Mouse (Mus musculus) megakaryocyte progenitor cell, adult 5-6 weeks (primary cell): ENCODE data around the gene Rbfox1. TPM values are rescaled to one million over a fixed set of nuclear protein-coding genes. Genes with fewer than 3 reads are reported as not detected.

Experiments
- ATAC-seq: replicated peaks from 2 replicates; pipeline ENCODE4 v1.8.0; 2016; ENCODE audit warnings: mild to moderate bottlenecking, moderate TSS enrichment, inconsistent platforms; ENCODE audit not compliant: poor library complexity
- total RNA-seq, 2 experiments: library from RNA; stranded (forward) in 1 of 2; stranded (reverse) in 1 of 2; fragments of 157-497, 149-512 nt in 1 of 2; fragments of 200-1000 nt in 1 of 2; gene quantifications; 2 replicates each; pipeline versions ENCODE4 v1.2.3 to v1.2.4; 2015 to 2017

The Rbfox1 gene
- total RNA-seq, 2 experiments from 2014 or later = 0.15 TPM; not detected in 1

DNA sequence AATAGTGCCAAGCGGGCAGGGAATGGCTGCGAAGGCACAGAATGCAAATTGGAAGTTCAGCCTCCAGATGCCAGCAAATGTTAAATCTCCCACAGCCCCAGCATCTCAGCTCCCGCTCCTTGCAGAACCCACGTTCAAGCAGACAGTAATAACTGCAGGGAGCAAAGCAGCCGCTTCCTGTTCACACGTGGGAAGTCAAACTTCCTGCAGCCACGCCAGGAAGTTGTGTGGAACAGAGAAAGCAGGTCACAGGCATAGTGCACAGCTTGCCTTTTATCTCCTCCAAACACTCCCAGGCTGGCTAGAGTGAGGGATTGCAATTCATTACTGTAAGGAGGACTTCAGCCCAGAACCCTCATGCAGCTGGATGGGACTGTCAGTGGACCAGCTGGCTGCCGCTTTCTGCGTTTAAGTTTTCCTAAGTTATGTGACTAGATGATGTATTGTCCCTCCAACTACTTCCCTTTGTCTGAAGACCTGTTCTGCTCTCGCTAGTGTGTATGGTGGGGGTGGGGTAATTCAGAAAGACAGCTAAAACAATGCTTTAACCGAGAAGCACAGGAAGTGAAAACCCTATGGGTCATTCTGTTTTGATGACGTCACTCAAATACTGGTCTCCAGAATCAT lies 1534.6 kb downstream of the Rbfox1 start:
- ATAC-seq = peak; percentile 97

DNA sequence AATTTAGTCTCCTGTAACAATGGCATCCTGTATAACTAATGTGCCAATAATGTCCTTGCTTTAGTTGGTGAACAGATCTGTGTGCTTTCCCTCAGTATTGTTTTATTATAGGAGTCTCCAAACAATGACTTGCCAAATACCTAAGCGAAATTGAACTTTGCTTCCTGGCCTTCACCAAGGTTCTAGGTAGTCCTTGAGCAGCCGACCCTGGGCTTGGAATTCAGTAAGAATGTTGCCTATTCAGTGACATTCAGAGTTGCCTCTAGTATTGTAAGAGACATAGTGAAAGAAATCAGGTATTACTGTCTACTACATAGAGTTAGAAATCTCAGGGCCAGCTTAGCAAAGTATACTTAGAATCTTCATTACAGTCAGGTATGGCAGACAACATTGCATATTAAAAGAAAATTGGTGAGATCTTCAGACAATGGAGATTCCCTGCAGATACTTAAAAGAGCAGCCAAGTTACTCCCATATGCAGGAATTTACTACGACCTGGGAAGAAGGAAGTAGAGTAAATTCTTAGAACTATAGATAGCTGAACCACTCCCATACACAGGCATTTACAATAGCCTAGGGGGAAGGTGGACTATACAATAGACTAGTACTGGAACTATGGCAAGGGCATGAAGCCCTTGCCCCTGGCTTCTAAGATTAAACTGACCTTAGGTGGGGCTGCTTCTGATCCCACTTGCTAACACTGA lies 1540.4 kb downstream of the Rbfox1 start:
- no peak for ATAC-seq

DNA sequence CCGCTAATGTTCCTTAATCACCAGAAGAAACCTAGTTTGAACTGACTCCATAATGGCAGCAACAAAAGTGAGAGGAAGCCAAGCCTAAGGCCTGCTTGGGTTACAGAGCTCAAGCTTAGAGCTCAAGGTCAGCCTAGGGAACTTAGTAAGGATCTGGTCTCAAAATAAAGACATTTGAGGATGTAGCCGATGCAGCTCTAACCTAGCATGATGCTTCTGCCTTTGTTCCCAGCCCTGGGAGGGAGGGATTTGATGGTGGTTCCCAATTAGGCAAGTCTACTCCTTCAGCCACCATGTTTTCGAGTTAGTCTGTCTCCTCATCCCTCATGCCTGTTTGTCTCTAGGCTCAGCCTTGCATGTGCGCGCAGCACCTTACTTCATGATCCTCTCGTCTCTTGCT lies 1548.1 kb downstream of the Rbfox1 start:
- ATAC-seq = no peak

DNA sequence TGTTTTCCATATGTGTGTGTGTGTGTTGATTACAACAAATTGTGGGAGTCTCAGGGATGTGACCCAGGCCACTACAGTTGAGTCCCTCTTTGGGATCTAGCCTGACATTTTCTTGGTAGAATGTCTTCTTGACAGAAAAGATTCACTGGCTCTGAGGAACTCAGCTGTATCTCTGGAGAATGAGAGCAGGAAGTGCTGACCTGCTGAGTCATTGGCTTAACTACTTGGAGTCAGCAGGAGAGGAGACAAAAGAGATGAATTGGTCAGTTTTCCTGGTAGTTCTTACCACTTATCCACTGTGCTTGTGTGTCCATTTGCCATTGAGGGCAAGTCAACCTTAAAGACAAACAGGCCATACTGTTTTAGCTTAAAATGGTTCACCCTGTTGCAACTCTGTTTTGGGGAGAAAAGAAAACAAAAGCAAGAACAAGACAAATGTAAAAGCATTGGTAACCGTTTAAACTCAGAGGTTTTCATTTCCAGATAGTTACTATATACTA lies 1561.7 kb downstream of the Rbfox1 start:
- no peak for ATAC-seq

DNA sequence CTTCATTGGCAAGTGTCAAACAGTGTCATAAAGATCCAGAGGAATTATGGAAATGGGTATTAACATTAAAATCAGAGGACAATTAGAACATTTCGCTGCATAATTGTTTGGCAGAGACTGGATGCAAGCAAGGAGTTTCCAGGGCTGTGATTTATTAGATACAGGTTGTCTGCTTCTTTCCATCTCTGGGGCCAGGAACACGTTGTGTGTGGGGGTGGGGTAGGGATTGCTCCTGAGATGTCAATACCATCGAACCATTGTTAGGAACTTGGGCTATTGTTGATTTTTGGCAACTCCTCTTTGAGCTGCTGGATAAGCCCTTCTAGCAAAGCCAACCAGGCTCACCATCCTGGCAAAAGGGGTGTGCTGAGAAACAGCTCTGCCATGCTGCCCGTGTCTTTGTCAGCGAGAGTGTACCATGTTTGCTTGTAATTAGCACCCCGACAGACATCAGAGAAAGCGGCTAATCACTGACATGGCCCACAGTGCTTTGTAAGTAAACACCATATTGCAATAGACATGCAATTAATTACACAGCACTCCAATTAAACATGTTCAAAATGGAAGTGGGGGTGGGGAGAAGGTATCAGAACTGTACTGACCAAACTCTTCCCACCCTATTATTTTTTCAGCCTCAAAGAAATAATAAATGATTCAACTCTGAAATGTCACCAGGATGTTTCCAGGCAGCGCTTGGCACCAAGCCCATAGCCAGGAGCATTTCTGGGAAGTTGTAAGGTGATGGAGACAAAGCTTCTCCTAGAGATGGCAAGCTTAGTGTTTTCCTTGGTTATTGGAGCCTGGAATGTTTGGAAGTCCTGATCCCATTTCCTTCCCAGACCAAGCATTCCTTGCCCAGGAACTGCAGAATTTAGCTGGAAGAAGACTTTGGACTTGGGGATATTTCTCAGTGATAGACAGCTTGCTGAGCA lies 1562.8 kb downstream of the Rbfox1 start:
- no peak for ATAC-seq

DNA sequence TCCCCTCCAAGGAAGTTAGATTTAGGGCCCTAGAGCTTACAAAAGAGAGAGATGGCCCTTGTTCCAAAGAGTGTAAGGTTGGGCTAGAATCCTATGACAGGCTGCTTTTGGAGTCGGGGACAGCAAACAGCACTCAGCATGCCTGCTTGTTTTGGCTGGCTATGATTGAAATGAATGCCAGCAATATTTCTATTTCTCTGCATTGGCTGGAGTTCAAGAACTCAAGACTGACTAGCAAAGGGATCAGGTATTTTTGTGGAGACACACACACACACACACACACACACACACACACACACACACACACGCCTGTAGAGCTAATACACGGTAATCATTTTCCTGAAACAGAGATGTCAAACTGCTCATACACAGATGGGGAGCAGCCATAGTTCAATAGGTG lies 1566.0 kb downstream of the Rbfox1 start:
- no peak for ATAC-seq

DNA sequence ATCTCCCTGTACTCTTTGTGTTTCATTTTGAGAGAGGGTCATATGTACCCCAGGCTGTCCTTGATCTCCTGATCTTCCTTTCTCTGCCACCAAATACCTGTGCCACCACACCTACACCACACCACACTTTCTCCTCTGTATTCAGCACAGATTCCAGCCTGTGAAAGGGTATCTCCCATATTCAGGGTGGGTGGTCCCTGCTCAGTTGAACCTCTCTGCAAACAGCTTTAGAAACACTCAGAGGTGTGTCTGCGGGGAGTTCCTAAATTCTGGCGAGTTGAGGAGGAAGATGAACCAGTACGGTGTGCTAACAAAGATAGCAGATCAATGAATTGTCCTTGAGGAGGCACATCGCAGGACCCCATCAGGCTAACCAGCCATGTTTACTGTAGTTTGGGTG lies 1572.4 kb downstream of the Rbfox1 start:
- no peak for ATAC-seq
